Mouse (Mus musculus) testis, adult 2 months (tissue): Measurements from ENCODE around the gene Susd3. TPM values are rescaled to one million over a fixed set of nuclear protein-coding genes. Genes with fewer than 3 reads are reported as not detected.

Experiments used
- H3K27ac ChIP-seq: fragments of 200-500 bp; 2 replicates; pipeline ENCODE4 v1.5.1; 2012; ENCODE audit warnings: low read depth, low read length; ENCODE audit not compliant: control insufficient read depth, insufficient read depth
- H3K27me3 ChIP-seq: fragments of 200-500 bp; 2 replicates; pipeline ENCODE4 v1.6.1; 2012; ENCODE audit warnings: mild to moderate bottlenecking, low read length, moderate library complexity; ENCODE audit not compliant: control insufficient read depth, insufficient read depth
- H3K36me3 ChIP-seq: fragments of 200-500 bp; 2 replicates; pipeline ENCODE4 v1.6.1; 2012; ENCODE audit warnings: mild to moderate bottlenecking, low read length; ENCODE audit not compliant: control insufficient read depth, insufficient read depth
- H3K4me1 ChIP-seq: fragments of 200-500 bp; 2 replicates; pipeline ENCODE4 v1.6.1; 2012; ENCODE audit warnings: low read length; ENCODE audit not compliant: control insufficient read depth, insufficient read depth
- H3K4me3 ChIP-seq: fragments of 200-500 bp; 2 replicates; pipeline ENCODE4 v1.5.1; 2012; ENCODE audit warnings: low read depth, mild to moderate bottlenecking, low read length, moderate library complexity, mixed read lengths; ENCODE audit not compliant: control insufficient read depth
- CTCF ChIP-seq: fragments of 200-500 bp; IDR thresholded peaks from 2 replicates; pipeline ENCODE4 v1.5.1; 2012; ENCODE audit warnings: low read depth, mild to moderate bottlenecking, inconsistent platforms, low read length, moderate library complexity; ENCODE audit not compliant: control insufficient read depth, insufficient read depth, insufficient replicate concordance
- POLR2A ChIP-seq: fragments of 200-500 bp; IDR thresholded peaks from 2 replicates; pipeline ENCODE4 v1.6.1; 2012; ENCODE audit warnings: low read depth, mild to moderate bottlenecking, inconsistent platforms, low read length, moderate library complexity; ENCODE audit not compliant: control insufficient read depth
- polyA plus RNA-seq: library from polyadenylated mRNA; depleted of rRNA; stranded (reverse); fragments of >200 nt; gene quantifications from 2 replicates; pipeline ENCODE4 v1.2.3, GENCODE M21; 2012

Gene Susd3
- polyA plus RNA-seq, 1 experiment, result 51.3 TPM

DNA sequence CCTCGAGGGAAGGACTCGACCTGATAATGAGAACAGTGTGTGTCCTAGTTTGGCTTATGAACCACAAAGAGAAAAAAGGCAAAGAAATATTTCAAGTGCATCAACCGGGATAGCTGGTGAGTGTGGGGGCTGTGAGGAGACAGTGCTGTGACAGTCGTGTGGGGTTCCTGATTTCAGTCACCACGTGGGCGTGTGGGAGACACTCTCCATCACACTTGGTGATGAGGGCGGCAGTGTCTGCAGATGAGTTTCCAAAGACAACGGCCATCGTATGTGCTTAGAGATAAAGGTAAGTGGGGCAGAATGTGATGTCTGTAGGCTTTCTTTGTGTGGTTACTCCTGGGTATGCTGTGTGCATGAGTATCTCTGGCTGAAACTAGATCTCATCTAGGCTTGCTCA lies 35.2 kb upstream of the Susd3 start:
- Histone ChIP-seq H3K4me3 (no peak overlapping the region), H3K4me1 (no peaks in the 10 kb centered on the region; the same call in 1 of the 2 replicates), H3K27ac (peak overlapping the region; percentile 39; the same call in 1 of the 2 replicates), H3K27me3 (no peaks in the 10 kb centered on the region), H3K36me3 (no peaks in the 10 kb centered on the region)
- TF ChIP-seq CTCF (no peak), POLR2A (no peak)

DNA sequence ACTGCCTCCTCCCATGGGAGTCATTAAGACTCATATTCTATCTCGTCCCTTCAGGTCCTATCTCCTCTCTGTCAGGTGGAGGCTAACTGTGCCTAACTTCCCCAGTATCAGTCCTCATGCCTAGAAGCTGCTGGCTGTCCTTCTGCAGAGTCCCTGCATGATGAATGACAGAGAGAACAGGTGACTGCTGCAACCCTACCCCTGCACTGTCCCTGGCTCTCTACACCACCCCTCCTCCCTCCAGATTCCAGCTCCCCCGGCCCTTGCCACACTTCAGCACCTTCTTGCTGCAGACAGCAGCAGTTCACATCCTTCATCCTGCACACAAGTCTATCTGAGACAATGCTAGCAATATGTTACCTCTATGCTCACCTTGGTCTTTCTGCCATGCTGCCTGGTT lies 33.7 kb upstream of the Susd3 start:
- H3K27ac ChIP-seq, result no peak overlapping the region
- no peak overlapping the region for H3K4me3 ChIP-seq
- no peaks in the 10 kb centered on the region for H3K27me3 ChIP-seq
- H3K36me3 ChIP-seq, result no peaks in the 10 kb centered on the region
- no peak for TF ChIP-seq POLR2A
- H3K4me1 ChIP-seq, result no peaks in the 10 kb centered on the region; the same call in 1 of the 2 replicates

DNA sequence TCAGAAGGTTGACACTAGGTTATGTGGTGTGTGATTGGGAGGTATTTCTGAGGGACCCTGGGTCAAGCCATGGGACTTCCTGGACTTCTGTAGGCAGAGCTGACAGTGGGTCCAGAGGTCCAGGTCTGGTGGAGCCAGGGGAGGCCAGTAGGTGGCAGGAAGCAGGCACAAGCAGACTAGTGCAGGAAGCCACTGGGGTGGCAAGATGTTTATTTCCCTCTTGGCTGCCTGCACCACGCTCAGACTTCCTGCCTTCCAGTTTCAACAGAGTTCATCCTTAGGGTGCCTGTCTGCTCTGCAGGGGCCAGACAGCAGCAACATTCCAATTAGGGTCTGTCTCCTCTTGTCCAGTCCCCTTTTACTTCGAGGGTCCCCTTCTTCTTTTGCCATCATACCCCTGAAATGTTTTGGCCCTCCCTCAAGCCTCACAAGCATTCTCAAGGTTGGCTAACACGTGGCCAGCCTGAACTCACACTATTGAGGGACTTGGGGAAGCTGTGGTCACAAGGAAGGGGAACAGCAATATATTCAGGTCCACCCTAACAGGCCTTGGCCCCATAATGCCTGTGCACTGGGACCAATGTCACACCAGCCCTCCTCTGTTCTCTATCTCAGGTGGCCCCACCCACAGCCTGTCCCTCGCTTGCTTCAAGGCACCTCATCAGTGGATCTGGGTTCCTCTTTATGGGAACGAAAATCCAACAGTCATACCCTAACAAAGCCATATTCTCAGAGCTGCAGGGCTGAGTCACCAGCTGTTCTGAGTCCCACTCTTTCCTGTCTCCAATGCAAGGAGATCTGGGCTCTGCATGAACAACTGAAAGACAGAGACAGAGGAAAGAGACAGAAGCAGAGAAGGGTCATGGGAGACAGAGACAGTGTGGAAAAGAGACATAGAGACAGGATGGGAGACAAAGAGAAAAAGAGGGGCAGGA lies 23.6 kb upstream of the Susd3 start:
- H3K4me3 ChIP-seq, result no peak overlapping the region
- H3K27ac ChIP-seq, result no peak overlapping the region
- peak; percentile 2; the same call in 1 of the 2 replicates for TF ChIP-seq CTCF
- TF ChIP-seq POLR2A, result no peak

DNA sequence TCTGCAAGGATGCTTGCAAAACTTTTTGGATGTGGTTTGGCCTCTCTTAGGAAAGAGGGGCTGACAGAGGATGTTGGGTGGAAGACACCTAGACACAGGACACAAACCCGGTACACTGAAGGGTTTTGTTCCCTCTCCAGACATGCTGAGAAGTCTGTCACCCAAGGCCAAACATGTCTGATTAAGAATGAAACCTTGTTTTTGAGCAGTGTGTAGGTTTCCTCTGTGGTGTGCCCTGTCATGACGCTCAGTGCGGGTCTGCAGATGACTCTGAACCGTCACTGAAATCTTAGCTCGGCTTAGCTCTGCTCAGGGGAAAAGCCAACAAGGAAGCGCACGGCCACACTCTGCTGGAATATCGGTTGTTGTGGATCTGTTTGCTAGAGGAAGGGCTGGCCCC lies 22.0 kb upstream of the Susd3 start:
- no peak overlapping the region for H3K27ac ChIP-seq
- no peaks in the 10 kb centered on the region for H3K36me3 ChIP-seq
- H3K4me1 ChIP-seq, result no peaks in the 10 kb centered on the region
- no peak overlapping the region for H3K4me3 ChIP-seq
- TF ChIP-seq POLR2A (no peak), CTCF (no peak)
- no peaks in the 10 kb centered on the region for H3K27me3 ChIP-seq

More for the DNA sequence above, 23.6 kb upstream of the Susd3 start:
- Histone ChIP-seq H3K4me1 (no peaks in the 10 kb centered on the region), H3K36me3 (no peaks in the 10 kb centered on the region), H3K27me3 (no peaks in the 10 kb centered on the region)

DNA sequence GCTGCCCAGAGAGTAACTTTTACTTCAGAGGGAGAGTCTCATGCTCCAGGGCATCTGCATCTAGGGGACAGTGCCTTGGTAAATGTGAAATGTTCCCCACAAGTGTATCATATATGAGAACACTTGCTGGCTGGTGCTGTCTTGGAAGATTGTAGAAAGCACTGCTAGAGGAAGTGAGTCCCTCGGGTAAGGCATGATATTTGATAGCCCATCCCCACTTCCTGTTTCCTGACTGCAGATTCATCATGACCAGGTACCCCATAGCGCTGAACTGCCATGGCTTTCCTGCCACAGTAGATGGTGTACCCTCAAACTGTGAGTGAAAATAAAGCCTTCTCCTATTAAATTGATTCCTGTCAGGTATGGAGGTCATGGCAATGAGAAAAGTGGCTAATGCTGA lies 19.1 kb upstream of the Susd3 start:
- H3K27ac ChIP-seq, result no peak overlapping the region
- TF ChIP-seq CTCF (no peak), POLR2A (no peak)
- H3K36me3 ChIP-seq, result no peaks in the 10 kb centered on the region
- H3K27me3 ChIP-seq, result no peaks in the 10 kb centered on the region
- no peak overlapping the region for H3K4me3 ChIP-seq
- H3K4me1 ChIP-seq, result no peaks in the 10 kb centered on the region

DNA sequence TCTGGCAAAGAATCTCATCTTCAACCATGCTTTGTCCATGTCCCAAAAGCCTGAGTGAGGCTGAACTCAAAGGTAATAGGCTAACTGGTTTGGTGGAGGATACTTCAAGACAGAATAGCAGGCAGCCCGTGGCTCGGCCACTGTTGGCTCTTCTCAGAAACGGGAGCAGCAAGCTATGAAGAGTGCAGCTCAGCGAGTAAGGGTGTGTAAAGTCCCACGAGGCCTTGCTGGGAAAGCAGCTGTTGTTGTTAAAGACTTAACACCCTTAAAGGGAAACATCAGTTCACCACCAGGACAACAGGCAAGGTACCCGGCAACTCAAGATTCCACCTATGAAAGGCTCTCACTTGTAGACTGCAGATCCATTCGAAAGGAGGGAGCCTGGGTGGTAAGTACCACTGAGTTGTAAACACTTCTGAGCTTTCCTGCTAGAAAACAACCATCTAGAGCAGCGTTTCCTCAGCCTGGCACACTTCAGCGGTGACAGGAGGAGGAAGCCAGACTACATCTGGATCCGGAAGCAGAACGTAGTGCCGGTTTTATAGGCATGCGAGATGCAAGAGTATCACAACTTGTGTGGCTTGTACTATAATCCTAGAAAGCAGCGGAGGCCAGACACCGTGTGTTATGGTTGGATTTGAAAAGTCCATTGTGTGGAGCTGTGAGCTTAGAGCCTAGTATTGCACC lies 11.7 kb upstream of the Susd3 start:
- Histone ChIP-seq H3K27ac (no peak overlapping the region), H3K4me1 (peaks cover 5% of the 10 kb centered on the region), H3K36me3 (no peaks in the 10 kb centered on the region), H3K4me3 (no peak overlapping the region), H3K27me3 (no peaks in the 10 kb centered on the region)
- no peak for TF ChIP-seq POLR2A
- TF ChIP-seq CTCF, result no peak

DNA sequence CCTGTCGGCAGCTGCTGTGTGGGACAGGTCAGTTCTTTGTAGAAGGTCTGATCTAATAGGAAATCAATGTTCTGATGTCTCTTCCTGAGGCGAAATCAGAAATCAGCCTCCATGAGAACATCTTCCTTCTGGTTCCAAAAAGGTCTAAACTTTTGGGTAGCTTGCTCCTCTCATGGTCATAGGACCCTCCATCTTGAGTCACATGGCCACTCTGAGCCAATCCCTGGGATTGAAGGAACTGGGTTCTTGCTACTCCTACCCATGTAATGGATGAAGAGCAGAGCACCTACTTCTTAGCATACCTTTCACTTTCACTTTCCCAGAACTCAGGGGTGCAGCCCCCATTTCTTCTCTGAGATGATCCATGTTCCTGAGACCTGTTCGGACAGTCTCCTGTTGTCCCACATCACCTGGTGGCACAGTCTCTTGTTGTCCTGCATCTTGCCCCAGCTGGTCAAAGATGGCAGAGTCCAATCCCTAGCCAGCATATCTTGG lies 9.4 kb upstream of the Susd3 start:
- no peak for TF ChIP-seq CTCF
- TF ChIP-seq POLR2A, result no peak
- Histone ChIP-seq H3K4me3 (no peak overlapping the region), H3K36me3 (no peaks in the 10 kb centered on the region), H3K27ac (no peak overlapping the region), H3K27me3 (no peaks in the 10 kb centered on the region), H3K4me1 (peaks cover 5% of the 10 kb centered on the region)
